Mouse (Mus musculus) ES-Bruce4 (cell line): ENCODE measurements around the gene Vkorc1l1.

Experiments
- CTCF ChIP-seq: IDR thresholded peaks from one replicate; pipeline ENCODE4 v1.8.1; 2011; ENCODE audit warnings: low read depth, low read length
- EP300 ChIP-seq: IDR thresholded peaks from 2 replicates; pipeline ENCODE4 v1.6.1; 2011; ENCODE audit warnings: low read depth, low read length; ENCODE audit not compliant: insufficient read depth
- POLR2A ChIP-seq: IDR thresholded peaks from one replicate; pipeline ENCODE4 v1.8.1; 2011; ENCODE audit warnings: low read length; ENCODE audit not compliant: insufficient read depth

DNA sequence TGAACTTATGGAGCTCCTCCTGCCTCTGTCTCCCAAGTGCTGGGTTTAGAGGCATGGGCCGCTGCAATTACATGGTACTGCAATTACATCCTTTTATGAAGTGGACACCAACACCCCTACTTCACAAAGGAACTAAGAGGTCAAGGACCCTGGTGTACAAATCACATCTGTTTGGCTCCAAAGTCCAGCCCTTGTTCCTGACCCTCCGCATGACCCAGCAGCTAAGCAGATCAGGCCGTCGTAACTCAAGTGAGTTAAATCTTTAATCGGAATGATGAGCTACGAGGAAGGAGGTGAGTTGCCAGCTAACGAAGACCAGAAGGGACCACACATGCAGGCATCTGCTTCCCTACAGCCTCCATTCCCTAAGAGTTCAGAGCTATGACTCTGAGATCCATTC lies 80.6 kb downstream of the Vkorc1l1 start:
- no peak for TF ChIP-seq POLR2A
- no peak for TF ChIP-seq CTCF
- TF ChIP-seq EP300: no peak
